Mouse (Mus musculus) heart, postnatal 0 days (tissue): ENCODE data around the gene Slc12a9.

Source experiments
- CTCF ChIP-seq: IDR thresholded peaks from 2 replicates; pipeline ENCODE4 v1.5.1; 2016; ENCODE audit warnings: antibody characterized with exemption, control low read depth, low read depth
- EP300 ChIP-seq: IDR thresholded peaks from 2 replicates; pipeline ENCODE4 v1.6.1; 2016; ENCODE audit warnings: antibody characterized with exemption, low read depth

- peak; percentile 86 for TF ChIP-seq CTCF
- TF ChIP-seq EP300: no peak
Observed at GRCm38 (mm10) chr5:137333512-137334174, at the start of gene Slc12a9.
